Mouse (Mus musculus) megakaryocyte, embryonic 14.5 days (primary cell): Measurements from ENCODE around the gene Actbl2. TPM values are rescaled to one million over a fixed set of nuclear protein-coding genes. Genes with fewer than 3 reads are reported as not detected.

Source experiments
- H3K27me3 ChIP-seq: replicated peaks from 2 replicates; pipeline ENCODE3; 2012; ENCODE audit warnings: inconsistent platforms
- H3K36me3 ChIP-seq: replicated peaks from 2 replicates; pipeline ENCODE3; 2012; ENCODE audit warnings: low read length, inconsistent platforms, mixed read lengths
- H3K4me1 ChIP-seq: 2 replicates; pipeline ENCODE4 v1.6.1; 2012; ENCODE audit warnings: inconsistent platforms
- H3K4me3 ChIP-seq: replicated peaks from 2 replicates; pipeline ENCODE3; 2012; ENCODE audit warnings: moderate library complexity, mild to moderate bottlenecking, inconsistent platforms
- H3K9me3 ChIP-seq: 2 replicates; pipeline ENCODE4 v1.6.1; 2012; ENCODE audit warnings: inconsistent platforms
- FLI1 ChIP-seq: IDR thresholded peaks from 2 replicates; pipeline ENCODE4 v1.6.1; 2012; ENCODE audit warnings: low read length, inconsistent platforms, mixed read lengths
- GATA1 ChIP-seq: IDR thresholded peaks from 3 replicates; pipeline ENCODE4 v1.6.1; 2012; ENCODE audit warnings: mixed read lengths, low read length, inconsistent platforms, borderline replicate concordance
- polyA plus RNA-seq: library from polyadenylated mRNA; stranded (reverse); fragments of >175 nt; gene quantifications from 2 replicates; pipeline ENCODE4 v1.2.3, GENCODE M21; 2012; ENCODE audit warnings: low replicate concordance; ENCODE audit not compliant: insufficient read depth

Gene Actbl2
- polyA plus RNA-seq, 1 experiment, result not detected

GRCm38 (mm10) chr13:111266855-111267254 lies 12.0 kb downstream of the Actbl2 start:
- no peak overlapping the region for H3K4me3 ChIP-seq
- H3K27me3 ChIP-seq, result peaks cover 10% of the 10 kb centered on the region
- no peak for TF ChIP-seq FLI1
- no peak for TF ChIP-seq GATA1
- no peaks in the 10 kb centered on the region for H3K36me3 ChIP-seq
- H3K4me1 ChIP-seq, result peaks cover 57% of the 10 kb centered on the region
- H3K9me3 ChIP-seq, result no peaks in the 10 kb centered on the region

- peaks cover 49% of the 10 kb centered on the region for H3K4me1 ChIP-seq
- no peak overlapping the region for H3K4me3 ChIP-seq
- H3K36me3 ChIP-seq, result no peaks in the 10 kb centered on the region
- no peaks in the 10 kb centered on the region for H3K9me3 ChIP-seq
- H3K27me3 ChIP-seq, result peaks cover 21% of the 10 kb centered on the region
- no peak for TF ChIP-seq GATA1
- no peak for TF ChIP-seq FLI1
These were observed 14.2 kb downstream of the Actbl2 start for GRCm38 (mm10) chr13:111268992-111269391.

- H3K36me3 ChIP-seq, result no peaks in the 10 kb centered on the region
- peak overlapping the region; percentile 17 for H3K4me3 ChIP-seq
- H3K4me1 ChIP-seq, result peaks cover 50% of the 10 kb centered on the region
- H3K27me3 ChIP-seq, result peaks cover 23% of the 10 kb centered on the region
- TF ChIP-seq GATA1 (no peak), FLI1 (no peak)
- H3K9me3 ChIP-seq, result no peaks in the 10 kb centered on the region
These were observed 15.0 kb downstream of the Actbl2 start for GRCm38 (mm10) chr13:111269789-111270335.

GRCm38 (mm10) chr13:111271868-111272267 lies 17.1 kb downstream of the Actbl2 start:
- no peaks in the 10 kb centered on the region for H3K36me3 ChIP-seq
- peaks cover 30% of the 10 kb centered on the region for H3K4me1 ChIP-seq
- peaks cover 28% of the 10 kb centered on the region for H3K27me3 ChIP-seq
- H3K4me3 ChIP-seq, result no peak overlapping the region
- H3K9me3 ChIP-seq, result no peaks in the 10 kb centered on the region
- TF ChIP-seq FLI1, result no peak
- no peak for TF ChIP-seq GATA1

GRCm38 (mm10) chr13:111286461-111287385 lies 31.9 kb downstream of the Actbl2 start:
- TF ChIP-seq FLI1, result no peak
- no peak for TF ChIP-seq GATA1
- H3K36me3 ChIP-seq, result no peaks in the 10 kb centered on the region
- peaks cover 11% of the 10 kb centered on the region for H3K4me1 ChIP-seq
- peaks cover 37% of the 10 kb centered on the region for H3K9me3 ChIP-seq
- no peak overlapping the region for H3K4me3 ChIP-seq
- peaks cover 23% of the 10 kb centered on the region for H3K27me3 ChIP-seq

- Histone ChIP-seq H3K4me3 (no peak overlapping the region), H3K9me3 (peaks cover 4% of the 10 kb centered on the region; the same call in 1 of the 2 replicates), H3K36me3 (no peaks in the 10 kb centered on the region), H3K4me1 (peaks cover 9% of the 10 kb centered on the region), H3K27me3 (peaks cover 26% of the 10 kb centered on the region)
- TF ChIP-seq FLI1 (no peak), GATA1 (no peak)
These were observed 36.5 kb downstream of the Actbl2 start for GRCm38 (mm10) chr13:111291161-111291957.

GRCm38 (mm10) chr13:111291958-111292493 lies 37.2 kb downstream of the Actbl2 start:
- TF ChIP-seq GATA1 (no peak), FLI1 (no peak)
- Histone ChIP-seq H3K9me3 (peaks cover 4% of the 10 kb centered on the region; the same call in 1 of the 2 replicates), H3K4me1 (peaks cover 2% of the 10 kb centered on the region), H3K36me3 (no peaks in the 10 kb centered on the region), H3K4me3 (no peak overlapping the region), H3K27me3 (peaks cover 24% of the 10 kb centered on the region)

GRCm38 (mm10) chr13:111293478-111293877 lies 38.7 kb downstream of the Actbl2 start:
- Histone ChIP-seq H3K27me3 (peaks cover 15% of the 10 kb centered on the region), H3K4me1 (peaks cover 7% of the 10 kb centered on the region), H3K9me3 (no peaks in the 10 kb centered on the region; the same call in 1 of the 2 replicates), H3K4me3 (no peak overlapping the region), H3K36me3 (no peaks in the 10 kb centered on the region)
- TF ChIP-seq GATA1 (no peak), FLI1 (no peak)

GRCm38 (mm10) chr13:111294965-111295494 lies 40.2 kb downstream of the Actbl2 start:
- H3K4me1 ChIP-seq, result peaks cover 11% of the 10 kb centered on the region
- peaks cover 19% of the 10 kb centered on the region for H3K27me3 ChIP-seq
- no peak overlapping the region for H3K4me3 ChIP-seq
- TF ChIP-seq GATA1 (no peak), FLI1 (no peak)
- H3K36me3 ChIP-seq, result no peaks in the 10 kb centered on the region
- no peaks in the 10 kb centered on the region; the same call in 1 of the 2 replicates for H3K9me3 ChIP-seq
